Mouse (Mus musculus): ENCODE data around the gene Utp11. TPM values are rescaled to one million over a fixed set of nuclear protein-coding genes. Genes with fewer than 3 reads are reported as not detected.
"Not testable (repeated sequence)": the region's sequence is repeated elsewhere in the genome, so short reads cannot be mapped to it uniquely, and the experiment has no call there.

Gene Utp11
- polyA plus RNA-seq, 1 experiment from 2014 or later = 66.2 TPM

- H3K4me2 ChIP-seq = no peak overlapping the region
- H3K4me3 ChIP-seq (ENCODE audit: low read depth, low read length) = no peak overlapping the region
- ATAC-seq (ENCODE audit: low FRiP score) (no peak), DNase-seq (ENCODE audit: low spot score, missing footprints) (no peak)
- WGBS = 89% methylated on average over 4 of the region's 4 CpGs
- no peaks in the 10 kb centered on the region for H3K27me3 ChIP-seq (ENCODE audit: control insufficient read depth, insufficient read depth, low read length)
- H3K27ac ChIP-seq (ENCODE audit: low read depth, low read length) = no peak overlapping the region
- no peak overlapping the region for H3K9ac ChIP-seq (ENCODE audit: low read length)
- peaks cover 8% of the 10 kb centered on the region for H3K4me1 ChIP-seq (ENCODE audit: control insufficient read depth, insufficient read depth, low read length)
- H3K36me3 ChIP-seq (ENCODE audit: control insufficient read depth, insufficient read depth, low read length) = peaks cover 30% of the 10 kb centered on the region
- no peaks in the 10 kb centered on the region for H3K9me3 ChIP-seq (ENCODE audit: control insufficient read depth, low read length)
These were observed 25.7 kb upstream of the Utp11 start for GRCm38 (mm10) chr4:124719101-124719500.

- Histone ChIP-seq H3K4me2 (peak within 1 kb of the TSS; percentile 70), H3K4me1 (ENCODE audit: control insufficient read depth, insufficient read depth, low read length) (peaks cover 14% of the 10 kb centered on the region), H3K36me3 (ENCODE audit: control insufficient read depth, insufficient read depth, low read length) (peaks cover 17% of the 10 kb centered on the region; the same call in 1 of the 2 replicates), H3K9ac (ENCODE audit: low read length) (peak within 1 kb of the TSS; percentile 95), H3K27ac (ENCODE audit: low read depth, low read length) (peak within 1 kb of the TSS; percentile 48; the same call in 1 of the 2 replicates), H3K4me3 (ENCODE audit: low read depth, low read length) (peak within 1 kb of the TSS; percentile 96), H3K27me3 (ENCODE audit: control insufficient read depth, insufficient read depth, low read length) (no peaks in the 10 kb centered on the region), H3K9me3 (ENCODE audit: control insufficient read depth, low read length) (no peaks in the 10 kb centered on the region)
- DNase-seq (ENCODE audit: low spot score, missing footprints) = peak; percentile 99
- under 1% methylated on average over 57 of the region's 57 CpGs for WGBS
- ATAC-seq (ENCODE audit: low FRiP score) = peak; percentile 91
These were observed 21.4 kb upstream of the Utp11 start, which contains the start of gene Sf3a3 for GRCm38 (mm10) chr4:124714545-124715481. TSS of gene Sf3a3 (plus strand) at chr4:124714776.

- not testable (repeated sequence) for H3K27ac ChIP-seq (ENCODE audit: low read depth, low read length); H3K27me3 ChIP-seq (ENCODE audit: control insufficient read depth, insufficient read depth, low read length); H3K4me3 ChIP-seq (ENCODE audit: low read depth, low read length); H3K9ac ChIP-seq (ENCODE audit: low read length); H3K36me3 ChIP-seq (ENCODE audit: control insufficient read depth, insufficient read depth, low read length); ATAC-seq (ENCODE audit: low FRiP score); DNase-seq (ENCODE audit: low spot score, missing footprints); H3K9me3 ChIP-seq (ENCODE audit: control insufficient read depth, low read length); H3K4me2 ChIP-seq
- H3K4me1 ChIP-seq (ENCODE audit: control insufficient read depth, insufficient read depth, low read length) = peaks cover 22% of the 10 kb centered on the region
- 77% methylated on average over 5 of the region's 5 CpGs for WGBS
These were observed 20.4 kb upstream of the Utp11 start for GRCm38 (mm10) chr4:124713850-124714249.

DNA sequence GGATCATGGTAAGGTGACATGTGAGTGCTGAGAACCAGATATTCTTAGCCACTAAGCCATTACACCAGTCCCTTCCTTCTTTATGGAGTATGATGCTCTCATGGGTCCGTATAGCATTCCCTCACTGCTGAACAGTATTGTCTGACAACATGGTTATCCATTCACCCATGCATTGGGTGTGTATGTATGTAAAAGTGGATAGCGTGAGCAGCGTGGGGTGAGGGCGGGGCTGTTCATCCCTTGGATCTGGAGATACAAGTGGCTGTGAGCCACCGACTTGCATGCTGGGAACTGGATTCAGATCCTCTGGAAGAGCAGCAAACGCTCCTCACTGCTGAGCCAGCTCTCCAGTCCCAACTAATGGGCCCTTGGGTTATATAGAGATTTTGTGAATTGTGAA, 19.2 kb upstream of the Utp11 start:
- Histone ChIP-seq H3K27ac (ENCODE audit: low read depth, low read length) (no peak overlapping the region), H3K4me1 (ENCODE audit: control insufficient read depth, insufficient read depth, low read length) (peaks cover 27% of the 10 kb centered on the region), H3K27me3 (ENCODE audit: control insufficient read depth, insufficient read depth, low read length) (peaks cover 2% of the 10 kb centered on the region; the same call in 1 of the 2 replicates), H3K9me3 (ENCODE audit: control insufficient read depth, low read length) (no peaks in the 10 kb centered on the region), H3K4me2 (no peak overlapping the region), H3K9ac (ENCODE audit: low read length) (no peak overlapping the region), H3K4me3 (ENCODE audit: low read depth, low read length) (no peak overlapping the region), H3K36me3 (ENCODE audit: control insufficient read depth, insufficient read depth, low read length) (peaks cover 6% of the 10 kb centered on the region; the same call in 1 of the 2 replicates)
- DNase-seq (ENCODE audit: low spot score, missing footprints) (no peak), ATAC-seq (ENCODE audit: low FRiP score) (no peak)
- 84% methylated on average over 6 of the region's 6 CpGs for WGBS

GRCm38 (mm10) chr4:124710776-124711291, 17.4 kb upstream of the Utp11 start:
- peaks cover 27% of the 10 kb centered on the region for H3K4me1 ChIP-seq (ENCODE audit: control insufficient read depth, insufficient read depth, low read length)

DNA sequence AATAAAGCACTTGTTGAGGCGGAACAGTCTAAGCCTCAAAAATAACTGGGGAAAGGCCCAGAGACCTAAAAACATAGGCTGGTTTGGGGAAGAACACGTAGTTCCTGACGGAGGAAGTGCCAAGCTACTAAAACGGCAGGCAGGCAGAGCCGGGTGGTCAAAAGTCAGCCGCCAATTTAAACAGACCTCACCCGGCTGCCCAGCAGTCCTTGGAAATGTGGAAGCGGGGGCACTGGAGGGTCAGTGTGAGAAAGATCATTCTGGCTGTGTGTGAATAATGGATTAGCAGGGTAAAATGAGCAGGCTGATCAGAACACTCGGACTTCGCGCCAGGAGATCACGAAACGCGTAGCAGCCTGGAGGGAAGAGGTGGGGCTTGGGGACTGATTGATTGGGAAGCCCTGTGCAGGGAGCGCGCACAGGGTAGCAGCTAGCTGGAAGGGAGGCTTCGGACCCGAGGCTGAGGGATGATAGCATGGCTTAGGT, 16.6 kb upstream of the Utp11 start:
- Histone ChIP-seq H3K9ac (ENCODE audit: low read length) (peak overlapping the region; percentile 49), H3K4me1 (ENCODE audit: control insufficient read depth, insufficient read depth, low read length) (peaks cover 26% of the 10 kb centered on the region), H3K4me3 (ENCODE audit: low read depth, low read length) (peak overlapping the region; percentile 19; the same call in 1 of the 2 replicates), H3K9me3 (ENCODE audit: control insufficient read depth, low read length) (no peaks in the 10 kb centered on the region), H3K36me3 (ENCODE audit: control insufficient read depth, insufficient read depth, low read length) (no peaks in the 10 kb centered on the region), H3K27me3 (ENCODE audit: control insufficient read depth, insufficient read depth, low read length) (peaks cover 2% of the 10 kb centered on the region; the same call in 1 of the 2 replicates), H3K4me2 (peak overlapping the region; percentile 41), H3K27ac (ENCODE audit: low read depth, low read length) (no peak overlapping the region; the same call in 1 of the 2 replicates)
- DNase-seq (ENCODE audit: low spot score, missing footprints) = peak; percentile 94
- ATAC-seq (ENCODE audit: low FRiP score) = no peak
- 3% methylated on average over 18 of the region's 18 CpGs for WGBS

More at GRCm38 (mm10) chr4:124710776-124711291, 17.4 kb upstream of the Utp11 start:
- no peak overlapping the region for H3K9ac ChIP-seq (ENCODE audit: low read length)
- no peak overlapping the region for H3K4me3 ChIP-seq (ENCODE audit: low read depth, low read length)
- ATAC-seq (ENCODE audit: low FRiP score) = no peak
- peak; percentile 88 for DNase-seq (ENCODE audit: low spot score, missing footprints)
- 6% methylated on average over 5 of the region's 5 CpGs for WGBS
- H3K27me3 ChIP-seq (ENCODE audit: control insufficient read depth, insufficient read depth, low read length) = peaks cover 2% of the 10 kb centered on the region; the same call in 1 of the 2 replicates
- no peak overlapping the region for H3K27ac ChIP-seq (ENCODE audit: low read depth, low read length)
- H3K4me2 ChIP-seq = no peak overlapping the region
- no peaks in the 10 kb centered on the region for H3K36me3 ChIP-seq (ENCODE audit: control insufficient read depth, insufficient read depth, low read length)
- no peaks in the 10 kb centered on the region for H3K9me3 ChIP-seq (ENCODE audit: control insufficient read depth, low read length)

DNA sequence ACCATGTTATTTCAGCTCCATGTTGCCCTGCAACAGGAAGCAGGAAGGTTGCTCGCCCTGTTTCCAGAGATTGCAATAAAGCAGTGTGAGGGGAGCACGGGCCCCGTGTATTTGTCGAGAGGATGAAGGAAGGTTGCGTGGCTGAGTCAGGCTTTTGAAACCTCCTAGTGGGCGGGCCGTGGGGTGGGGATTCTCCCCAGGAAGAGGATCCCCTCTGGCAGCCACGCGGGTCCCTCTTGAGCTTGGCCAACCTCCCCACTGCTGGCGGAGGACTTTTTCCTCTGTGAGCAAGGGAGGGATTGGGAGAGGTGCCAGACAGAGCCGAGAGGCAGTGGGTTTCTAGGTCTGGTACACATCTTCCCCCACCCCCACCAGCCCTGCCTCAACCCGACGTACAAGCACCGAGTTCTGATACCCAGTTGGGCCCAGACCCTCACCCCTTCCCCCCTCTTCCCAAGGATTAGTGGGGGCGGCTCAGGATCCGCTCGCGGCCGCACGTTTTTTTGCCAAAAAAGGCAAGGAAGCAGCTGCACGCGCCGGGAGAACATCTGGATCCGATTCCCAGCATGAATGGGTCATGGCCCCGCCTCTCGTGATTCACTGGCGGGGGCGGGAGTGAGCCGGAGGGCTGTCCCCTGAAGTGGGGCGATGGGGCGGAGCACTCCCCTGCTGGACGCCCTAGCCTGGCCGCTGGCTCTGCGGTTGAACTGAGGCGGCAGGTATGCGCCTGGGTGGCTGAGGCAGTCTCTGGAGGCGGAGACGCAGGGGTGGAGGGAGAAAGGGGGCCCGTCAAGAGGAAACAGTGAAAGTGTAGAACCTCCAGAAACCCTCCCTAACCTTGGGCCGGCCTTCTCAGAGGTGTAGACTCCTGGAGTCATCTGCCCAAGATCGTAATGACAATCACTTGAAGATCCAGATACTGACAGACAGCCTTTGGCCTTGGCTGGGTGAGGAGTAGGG, 15.4 kb upstream of the Utp11 start:
- Histone ChIP-seq H3K4me2 (peak overlapping the region; percentile 47), H3K27ac (ENCODE audit: low read depth, low read length) (peak overlapping the region; percentile 25; the same call in 1 of the 2 replicates), H3K4me3 (ENCODE audit: low read depth, low read length) (peak overlapping the region; percentile 20), H3K4me1 (ENCODE audit: control insufficient read depth, insufficient read depth, low read length) (peaks cover 36% of the 10 kb centered on the region), H3K27me3 (ENCODE audit: control insufficient read depth, insufficient read depth, low read length) (peaks cover 2% of the 10 kb centered on the region; the same call in 1 of the 2 replicates), H3K36me3 (ENCODE audit: control insufficient read depth, insufficient read depth, low read length) (no peaks in the 10 kb centered on the region), H3K9me3 (ENCODE audit: control insufficient read depth, low read length) (no peaks in the 10 kb centered on the region), H3K9ac (ENCODE audit: low read length) (peak overlapping the region; percentile 54)
- peak; percentile 69 for ATAC-seq (ENCODE audit: low FRiP score)
- 1% methylated on average over 41 of the region's 41 CpGs for WGBS
- DNase-seq (ENCODE audit: low spot score, missing footprints) = peak; percentile 94

DNA sequence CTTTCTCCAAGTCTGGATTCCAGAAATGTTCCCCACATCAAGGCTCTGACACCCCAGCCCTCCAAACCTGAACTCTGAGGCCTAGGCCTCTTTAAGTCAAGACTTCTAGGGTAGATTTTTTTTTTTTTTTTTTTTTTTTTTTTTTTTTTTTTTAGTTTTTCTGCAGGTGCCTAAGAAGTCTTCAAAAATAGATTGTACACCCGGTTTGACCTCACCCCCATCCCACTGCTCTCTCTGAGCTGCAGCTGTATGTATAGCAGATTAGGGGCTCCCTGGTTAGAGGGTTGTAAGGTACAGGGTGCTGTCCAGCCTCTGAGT, 14.8 kb upstream of the Utp11 start:
- not testable (repeated sequence) for H3K36me3 ChIP-seq (ENCODE audit: control insufficient read depth, insufficient read depth, low read length); H3K9ac ChIP-seq (ENCODE audit: low read length); H3K4me3 ChIP-seq (ENCODE audit: low read depth, low read length); ATAC-seq (ENCODE audit: low FRiP score); H3K9me3 ChIP-seq (ENCODE audit: control insufficient read depth, low read length); H3K4me2 ChIP-seq; H3K27ac ChIP-seq (ENCODE audit: low read depth, low read length); DNase-seq (ENCODE audit: low spot score, missing footprints); H3K27me3 ChIP-seq (ENCODE audit: control insufficient read depth, insufficient read depth, low read length)
- 7% methylated on average over 1 of the region's 1 CpGs for WGBS
- H3K4me1 ChIP-seq (ENCODE audit: control insufficient read depth, insufficient read depth, low read length) = peaks cover 41% of the 10 kb centered on the region
